Mouse (Mus musculus) left cerebral cortex, adult 18-20 months (tissue): ENCODE measurements around the gene Gm11567. TPM values are rescaled to one million over a fixed set of nuclear protein-coding genes. Genes with fewer than 3 reads are reported as not detected.
"Not testable (repeated sequence)": the region's sequence is repeated elsewhere in the genome, so short reads cannot be mapped to it uniquely, and the experiment has no call there.

Experiments
- DNase-seq, 2 experiments: peaks; one replicate each; pipeline ENCODE4 v3.0.0; 2021 to 2022; ENCODE audit warnings: low spot score in 2 of 2, mixed read lengths in 1 of 2
- long read RNA-seq, 2 experiments: library from polyadenylated mRNA; stranded (forward); transcript quantifications; one replicate each; pipeline ENCODE4 v2.0.0; 2021
- total RNA-seq, 2 experiments: library from RNA; stranded (reverse); gene quantifications; 2 replicates each; pipeline ENCODE4 v1.2.3; 2021

Gene Gm11567
- not detected for total RNA-seq
- long read RNA-seq, experiment 1 = 0 reads
- long read RNA-seq, experiment 2 = 0 reads

DNA sequence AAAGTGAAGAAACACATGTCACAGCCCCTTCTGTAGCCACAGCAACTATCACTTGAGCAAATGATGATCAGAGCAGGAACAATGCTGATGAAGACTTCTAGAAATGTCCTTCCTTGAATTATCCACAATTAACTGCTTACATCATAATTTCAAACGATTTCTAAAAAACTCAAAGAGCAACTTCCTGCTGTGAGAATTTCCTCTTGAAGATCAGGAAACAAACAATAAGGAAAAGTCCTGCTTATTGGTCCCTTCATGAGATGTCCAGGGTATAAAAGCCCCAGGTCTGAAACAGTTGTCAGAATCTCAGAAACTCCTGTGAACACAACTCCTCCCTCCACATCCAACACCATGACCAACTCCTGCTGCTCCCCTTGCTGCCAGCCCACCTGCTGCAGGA lies at the start of gene Gm11567:
Gm11567 (plus strand) TSS at position 301 of the 400 bp plus-strand sequence.
- not testable (repeated sequence) for DNase-seq

DNA sequence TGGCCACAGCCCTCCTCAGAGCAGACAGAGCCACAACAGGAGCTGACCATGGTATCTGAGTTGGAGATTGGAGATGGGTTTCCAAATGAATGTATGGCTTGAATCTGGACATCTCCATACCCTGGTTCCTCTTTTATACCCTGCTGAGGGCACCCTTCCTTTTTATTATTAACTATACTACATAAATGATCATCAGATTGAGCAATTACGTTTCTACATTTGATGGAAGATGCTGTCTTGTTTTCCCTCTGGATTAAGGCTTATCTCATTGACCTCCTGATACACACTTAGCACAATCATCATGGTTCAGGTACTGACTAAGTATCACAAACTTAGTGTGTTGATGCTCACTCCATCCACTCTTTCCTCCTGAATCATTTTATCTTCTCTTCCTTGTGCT lies 41.0 kb upstream of the Gm11567 start, which contains the start of gene 2300003K06Rik:
2300003K06Rik (minus strand) TSS at position 101 of the 400 bp plus-strand sequence.
- DNase-seq = no peak

- no peak for DNase-seq
Measured at GRCm38 (mm10) chr11:99842185-99842584, 36.8 kb upstream of the Gm11567 start.

DNA sequence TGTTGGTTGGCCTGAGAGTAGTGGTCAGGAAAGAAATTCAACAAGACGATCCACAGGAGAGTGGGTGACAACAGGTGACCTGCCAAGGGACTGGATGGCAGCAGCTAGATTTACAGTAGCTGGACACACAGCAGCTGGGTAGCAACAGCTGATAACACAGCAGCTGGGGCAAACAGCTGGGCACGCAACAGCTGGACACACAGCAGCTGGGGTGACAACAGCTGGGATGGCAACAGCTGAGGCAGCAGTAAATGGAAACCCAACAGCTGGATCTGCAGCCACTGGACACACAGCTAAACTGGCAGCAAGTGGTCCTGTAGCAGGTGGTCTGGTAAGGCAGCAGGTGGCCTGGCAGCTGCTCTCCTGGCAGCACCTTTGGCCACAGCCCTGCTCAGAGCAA lies 32.2 kb upstream of the Gm11567 start:
- DNase-seq = no peak

GRCm38 (mm10) chr11:99851508-99851907 lies 27.5 kb upstream of the Gm11567 start, which contains the start of gene Krtap4-16:
Gene Krtap4-16 (minus strand): TSS chr11:99851608.
- no peak for DNase-seq

DNA sequence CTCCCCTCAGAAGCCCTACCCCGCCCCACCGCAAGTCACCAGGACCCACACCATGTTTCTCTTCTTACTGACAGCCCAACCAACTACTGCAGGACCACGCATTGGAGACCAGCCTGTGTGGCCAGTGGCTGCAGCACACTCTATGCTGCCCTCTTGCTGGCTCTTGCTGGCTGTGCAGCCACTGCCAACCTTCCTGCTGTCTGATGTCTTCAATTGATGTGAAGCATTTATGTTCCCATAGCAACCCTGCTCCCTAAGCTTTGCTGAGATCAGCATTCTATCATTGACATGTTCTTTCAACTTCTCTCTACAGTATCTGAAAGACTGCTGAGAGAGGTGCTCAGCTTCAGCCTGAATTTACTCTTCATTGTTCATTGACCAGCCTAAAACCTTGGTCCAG lies 24.9 kb upstream of the Gm11567 start:
- DNase-seq = no peak

GRCm38 (mm10) chr11:99857617-99858016 lies 21.4 kb upstream of the Gm11567 start, which contains the start of gene Gm11568:
Gene Gm11568 (plus strand): TSS chr11:99857917.
- DNase-seq = no peak

- DNase-seq = no peak
Measured at GRCm38 (mm10) chr11:99858761-99859160, 20.2 kb upstream of the Gm11567 start.

DNA sequence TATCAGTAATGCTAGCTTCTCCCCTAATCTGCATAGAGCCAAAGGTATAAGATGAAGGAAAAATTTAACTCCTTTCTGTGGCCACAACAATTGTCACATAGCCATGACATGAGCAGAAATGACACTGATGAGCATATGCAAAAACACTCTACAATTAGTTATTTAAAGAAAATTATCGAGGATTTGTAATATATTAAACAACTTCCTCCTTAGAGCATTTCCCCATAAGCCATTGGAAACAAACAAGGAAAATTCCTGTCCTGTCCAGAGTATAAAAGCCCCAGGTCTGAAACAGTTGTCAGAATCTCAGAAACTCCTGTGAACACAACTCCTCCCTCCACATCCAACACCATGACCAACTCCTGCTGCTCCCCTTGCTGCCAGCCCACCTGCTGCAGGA lies 14.8 kb upstream of the Gm11567 start, which contains the start of gene Gm11559:
Gm11559 (plus strand) TSS at position 301 of the 400 bp plus-strand sequence.
- DNase-seq = not testable (repeated sequence)

DNA sequence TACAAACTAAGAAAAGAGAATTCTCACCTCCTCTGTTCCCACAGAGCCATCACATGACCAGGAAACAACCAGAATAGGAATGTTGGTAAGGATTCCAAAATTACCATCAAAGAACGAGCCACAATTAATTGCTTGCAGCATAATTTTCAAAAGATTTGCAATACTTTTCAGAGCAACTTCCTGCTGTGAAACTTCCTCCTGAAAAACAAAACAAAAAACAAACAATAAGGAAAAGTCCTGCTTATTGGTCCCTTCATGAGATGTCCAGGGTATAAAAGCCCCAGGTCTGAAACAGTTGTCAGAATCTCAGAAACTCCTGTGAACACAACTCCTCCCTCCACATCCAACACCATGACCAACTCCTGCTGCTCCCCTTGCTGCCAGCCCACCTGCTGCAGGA lies 5.9 kb upstream of the Gm11567 start, which contains the start of gene Krtap9-1:
Krtap9-1 (plus strand) TSS at position 301 of the 400 bp plus-strand sequence.
- DNase-seq = not testable (repeated sequence)

DNA sequence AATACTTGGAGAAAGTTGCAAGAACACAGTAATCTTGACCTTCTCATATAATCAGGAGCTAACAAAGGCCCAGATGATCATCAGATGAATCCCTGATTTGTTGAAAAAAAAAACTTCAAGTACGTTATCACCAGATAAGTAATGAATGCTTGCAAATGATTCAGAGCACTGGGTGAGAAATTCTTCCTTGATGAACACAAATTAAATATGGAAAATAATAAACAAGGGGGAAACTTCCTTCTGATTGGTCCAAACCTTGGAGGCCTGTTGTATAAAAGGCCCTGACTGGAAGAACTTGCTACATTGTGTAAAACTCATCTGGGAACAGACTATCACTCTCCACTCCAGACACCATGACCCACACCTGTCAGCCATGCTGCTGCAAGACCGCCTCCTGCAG lies 28.6 kb downstream of the Gm11567 start, which contains the start of gene Krtap31-1:
Krtap31-1 (plus strand) TSS at position 301 of the 400 bp plus-strand sequence.
- DNase-seq = no peak

- DNase-seq = no peak
Measured at GRCm38 (mm10) chr11:99914451-99914850, 35.5 kb downstream of the Gm11567 start, which contains the start of gene Gm11565. Gene Gm11565 (plus strand): TSS chr11:99914751.

Other genes starting within 250 kb of the Gm11567 start
- not detected for gene Krtap4-2, start 244.1 kb upstream of the Gm11567 start, total RNA-seq
- gene Krtap4-7, start 235.1 kb upstream of the Gm11567 start, total RNA-seq = not detected
- not detected for gene Gm11555, start 229.0 kb upstream of the Gm11567 start, total RNA-seq
- not detected for gene Gm11563, start 220.2 kb upstream of the Gm11567 start, total RNA-seq
- gene Krtap4-6, start 213.2 kb upstream of the Gm11567 start, total RNA-seq = not detected
- not detected for gene Gm14190, start 188.4 kb upstream of the Gm11567 start, total RNA-seq
- gene Gm14180, start 144.9 kb upstream of the Gm11567 start, total RNA-seq = not detected
- gene Gm11595, start 106.3 kb upstream of the Gm11567 start, total RNA-seq = not detected
- not detected for gene Krtap4-8, start 98.5 kb upstream of the Gm11567 start, total RNA-seq
- gene Krtap4-9, start 94.0 kb upstream of the Gm11567 start, total RNA-seq = not detected
- gene Gm11596, start 85.7 kb upstream of the Gm11567 start, total RNA-seq = not detected
- gene Gm11569, start 80.3 kb upstream of the Gm11567 start, total RNA-seq = not detected
- gene Gm11554, start 74.7 kb upstream of the Gm11567 start, total RNA-seq = not detected
- gene Krtap4-13, start 69.3 kb upstream of the Gm11567 start, total RNA-seq = not detected
- gene Gm11564, start 63.5 kb upstream of the Gm11567 start, total RNA-seq = not detected
- gene 2300003K06Rik, start 41.1 kb upstream of the Gm11567 start, total RNA-seq = not detected
- not detected for gene Krtap4-16, start 27.6 kb upstream of the Gm11567 start, total RNA-seq
- gene Gm11568, start 21.3 kb upstream of the Gm11567 start, total RNA-seq = not detected
- gene Gm11559, start 14.7 kb upstream of the Gm11567 start, total RNA-seq = not detected
- not detected for gene Krtap9-1, start 5.8 kb upstream of the Gm11567 start, total RNA-seq
- not detected for gene Krtap31-1, start 28.7 kb downstream of the Gm11567 start, total RNA-seq
- gene Gm11565, start 35.6 kb downstream of the Gm11567 start, total RNA-seq = not detected
- not detected for gene Krtap31-2, start 57.1 kb downstream of the Gm11567 start, total RNA-seq
- not detected for gene Krtap9-5, start 69.3 kb downstream of the Gm11567 start, total RNA-seq
- not detected for gene Krtap29-1, start 99.9 kb downstream of the Gm11567 start, total RNA-seq
- gene Krtap16-1, start 107.4 kb downstream of the Gm11567 start, total RNA-seq = not detected
- gene Krtap17-1, start 114.8 kb downstream of the Gm11567 start, total RNA-seq = not detected
- gene Krt33a, start 137.0 kb downstream of the Gm11567 start, total RNA-seq = not detected
- gene Krt33b, start 150.7 kb downstream of the Gm11567 start, total RNA-seq = not detected
- gene Krt34, start 162.4 kb downstream of the Gm11567 start, total RNA-seq = not detected
- not detected for gene Krt31, start 171.4 kb downstream of the Gm11567 start, total RNA-seq
- not detected for gene Krt32, start 209.0 kb downstream of the Gm11567 start, total RNA-seq
- not detected for gene Krt35, start 217.1 kb downstream of the Gm11567 start, total RNA-seq
- gene Krt36, start 226.4 kb downstream of the Gm11567 start, total RNA-seq = not detected
- gene Krt13, start 242.4 kb downstream of the Gm11567 start, total RNA-seq = not detected